ENCODE assay signal across 7 mouse cellular contexts in the genomic region with DNA sequence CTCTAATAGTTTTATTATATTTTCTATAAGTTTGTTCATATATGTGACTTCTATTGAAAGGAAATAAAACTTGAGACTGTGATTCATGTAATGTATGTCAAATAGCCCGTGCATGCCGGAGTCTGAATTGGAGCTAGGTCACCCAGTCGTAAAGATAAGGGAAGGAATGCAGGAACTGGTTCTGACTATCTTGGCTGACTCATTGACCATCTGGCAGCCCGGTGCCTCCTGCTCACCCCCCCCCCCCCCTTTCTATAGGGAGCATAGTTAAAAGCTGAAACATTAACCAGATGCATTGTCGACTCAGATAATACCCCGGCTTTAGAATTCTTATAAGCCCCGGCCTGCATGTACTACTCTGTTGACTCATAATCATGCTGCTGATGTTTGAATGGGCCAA.
DNase-seq lines count a peak whose midpoint lies in the region; ATAC-seq lines count a peak whose summit lies in the region.
"Not testable (repeated sequence)": the region's sequence is repeated elsewhere in the genome, so short reads cannot be mapped to it uniquely, and the experiment has no call there.

No protein-coding gene starts in this region.

- H3K4me2 ChIP-seq in heart, embryonic 13.5 days; heart, embryonic 16.5 days (ENCODE audit: low read depth, low read length); intestine, embryonic 16.5 days (ENCODE audit: low read depth, low read length); stomach, embryonic 15.5 days: not testable (repeated sequence)

- H3K9ac ChIP-seq in heart, embryonic 13.5 days; heart, embryonic 16.5 days (ENCODE audit: low read length); intestine, embryonic 16.5 days (ENCODE audit: low read depth, low read length); stomach, embryonic 15.5 days: not testable (repeated sequence)

- H3K4me3 ChIP-seq in heart, embryonic 13.5 days; heart, embryonic 16.5 days (ENCODE audit: low read length); intestine, embryonic 16.5 days (ENCODE audit: low read length); stomach, embryonic 15.5 days (replicated peaks): not testable (repeated sequence)

- not testable (repeated sequence) for ATAC-seq in heart, embryonic 13.5 days (ENCODE audit: extremely low read depth, insufficient number of reproducible peaks, low FRiP score, low TSS enrichment)
- peak; percentile 41; the same call in 1 of the 2 replicates for ATAC-seq in heart, embryonic 16.5 days (replicated peaks; ENCODE audit: extremely low read depth, insufficient read depth, low FRiP score)
- peak; percentile 97 for ATAC-seq in intestine, embryonic 16.5 days
- peak; percentile 82 for ATAC-seq in stomach, embryonic 15.5 days (ENCODE audit: insufficient read depth, low FRiP score, low read depth)

- peak overlapping the region; percentile 65 for H3K27ac ChIP-seq in heart, embryonic 13.5 days (replicated peaks)
- not testable (repeated sequence) for H3K27ac ChIP-seq in heart, embryonic 16.5 days (ENCODE audit: low read length); intestine, embryonic 16.5 days (ENCODE audit: low read length); stomach, embryonic 15.5 days

- DNase-seq in brain, adult 2 months (ENCODE audit: low read depth, low spot score) = peak; percentile 0
- DNase-seq in large intestine, adult 2 months (ENCODE audit: low read depth, low spot score) = peak; percentile 3
- peak; percentile 14 for DNase-seq in urinary bladder, postnatal 14 days (ENCODE audit: low spot score)

- not testable (repeated sequence) for H3K36me3 ChIP-seq in heart, embryonic 13.5 days; heart, embryonic 16.5 days (ENCODE audit: control insufficient read depth, insufficient read depth); intestine, embryonic 16.5 days (ENCODE audit: control insufficient read depth, insufficient read depth, low read length); stomach, embryonic 15.5 days

- H3K27me3 ChIP-seq in heart, embryonic 13.5 days (replicated peaks); heart, embryonic 16.5 days (ENCODE audit: control insufficient read depth, insufficient read depth, low read length); intestine, embryonic 16.5 days (replicated peaks; ENCODE audit: control insufficient read depth, insufficient read depth, low read length); stomach, embryonic 15.5 days (replicated peaks): not testable (repeated sequence)

- H3K9me3 ChIP-seq in heart, embryonic 13.5 days; heart, embryonic 16.5 days (replicated peaks; ENCODE audit: control insufficient read depth, low read length); intestine, embryonic 16.5 days (ENCODE audit: control insufficient read depth, low read length); stomach, embryonic 15.5 days: not testable (repeated sequence)

- whole genome bisulfite sequencing in heart, embryonic 13.5 days = 11% methylated on average over 7 of the region's 7 CpGs
- 19% methylated on average over 7 of the region's 7 CpGs for WGBS in heart, embryonic 16.5 days
- 23% methylated on average over 7 of the region's 7 CpGs for WGBS in intestine, embryonic 16.5 days
- 12% methylated on average over 7 of the region's 7 CpGs for WGBS in large intestine, adult 2 months
- 39% methylated on average over 7 of the region's 7 CpGs for WGBS in stomach, embryonic 15.5 days

- H3K4me1 ChIP-seq in heart, embryonic 13.5 days; heart, embryonic 16.5 days (ENCODE audit: control insufficient read depth, insufficient read depth, low read length); intestine, embryonic 16.5 days (ENCODE audit: control insufficient read depth, insufficient read depth, low read length); stomach, embryonic 15.5 days: not testable (repeated sequence)
